Mouse (Mus musculus): ENCODE data around the gene Fancc.

GRCm38 (mm10) chr13:63284748-63285147 is 212.3 kb downstream of the Fancc start:
- TF ChIP-seq EP300 (optimal IDR thresholded peaks at IDR 0.05): no peak
- TF ChIP-seq CTCF (IDR thresholded peaks at IDR 0.05; ENCODE audit: low read depth): no peak

All from stomach, postnatal 0 days (tissue).